Mouse (Mus musculus) limb, embryonic 13.5 days (tissue): ENCODE measurements at regions not wholly inside any gene's neighbourhood (a gene's known extent, or its start where the extent isn't known, plus 50 kb on each side); places are given as distances from the start of the nearest gene placed in this dataset.
A peak's percentile ranks its signal among the peaks of the same experiment; 100 is the strongest.

Source experiments
- ATAC-seq: fragments of 200-750 bp; cut with Nextera tagmentation; 2 replicates; pipeline ENCODE4 v1.8.0; 2017; ENCODE audit warnings: low read depth, moderate number of reproducible peaks, moderate TSS enrichment; ENCODE audit not compliant: low FRiP score
- H3K27ac ChIP-seq: fragments of 300-500 bp; sonication (generic); 2 replicates; pipeline ENCODE4 v1.5.1; 2015; ENCODE audit warnings: inconsistent platforms, mild to moderate bottlenecking, moderate library complexity
- H3K27me3 ChIP-seq: fragments of 300-500 bp; sonication (generic); 2 replicates; pipeline ENCODE4 v1.6.1; 2015; ENCODE audit warnings: mild to moderate bottlenecking, inconsistent platforms
- H3K36me3 ChIP-seq: fragments of 300-500 bp; sonication (generic); 2 replicates; pipeline ENCODE4 v1.6.1; 2015; ENCODE audit warnings: inconsistent platforms, mild to moderate bottlenecking, moderate library complexity
- H3K4me1 ChIP-seq: fragments of 300-500 bp; sonication (generic); 2 replicates; pipeline ENCODE4 v1.6.1; 2015; ENCODE audit warnings: inconsistent platforms
- H3K4me2 ChIP-seq: fragments of 300-500 bp; sonication (generic); replicated peaks from 2 replicates; pipeline ENCODE4 v1.6.1; 2015; ENCODE audit warnings: inconsistent platforms, mild to moderate bottlenecking, moderate library complexity
- H3K4me3 ChIP-seq: fragments of 300-500 bp; sonication (generic); 2 replicates; pipeline ENCODE4 v1.5.1; 2015; ENCODE audit warnings: moderate library complexity, mild to moderate bottlenecking, inconsistent platforms
- H3K9ac ChIP-seq: fragments of 300-500 bp; sonication (generic); 2 replicates; pipeline ENCODE4 v1.6.1; 2015; ENCODE audit warnings: mild to moderate bottlenecking, inconsistent platforms
- H3K9me3 ChIP-seq: fragments of 300-500 bp; sonication (generic); 2 replicates; pipeline ENCODE4 v1.6.1; 2016; ENCODE audit warnings: inconsistent platforms
- WGBS: fragments of 180-500 bp; shearing (Covaris S2); methylation state at CpG from one replicate; pipeline ENCODE4 v1.1.7; 2015; 5-methylcytosine and 5-hydroxymethylcytosine counted together

DNA sequence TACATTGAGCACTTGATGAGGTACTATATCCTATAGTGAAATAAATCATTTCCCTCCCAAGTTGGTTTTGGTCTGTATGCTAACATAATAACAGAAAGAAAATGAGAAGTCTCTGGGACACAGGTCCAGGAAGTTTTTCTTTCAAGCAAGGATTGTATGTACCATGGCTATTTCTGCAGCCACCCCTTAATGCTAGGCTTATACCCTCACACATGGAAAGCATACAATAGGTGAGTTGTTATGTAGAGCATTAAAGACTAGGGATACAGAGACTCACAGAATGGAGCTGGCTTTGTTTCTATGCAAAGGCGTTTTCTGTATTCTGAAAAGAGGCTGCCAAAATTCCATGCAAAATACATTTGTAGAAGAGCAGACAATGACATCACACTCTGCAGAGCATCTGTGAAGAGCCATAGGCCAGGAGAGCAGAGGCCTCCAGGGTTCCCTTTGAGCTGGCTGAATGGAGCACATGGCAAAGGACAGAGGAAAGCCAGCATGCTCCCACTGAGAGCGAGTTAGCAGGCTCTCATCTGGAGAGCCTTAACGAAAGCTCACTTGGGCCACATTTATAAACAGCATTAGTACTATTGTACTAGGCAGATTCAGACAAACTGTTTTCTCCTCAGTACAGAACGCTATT, 262.0 kb upstream of the Sgcd start:
- no peak for ATAC-seq
- Histone ChIP-seq H3K9ac (no peak overlapping the region), H3K9me3 (no peaks in the 10 kb centered on the region; the same call in 1 of the 2 replicates), H3K4me1 (no peaks in the 10 kb centered on the region), H3K36me3 (no peaks in the 10 kb centered on the region), H3K27me3 (no peaks in the 10 kb centered on the region), H3K4me2 (no peak overlapping the region), H3K4me3 (no peak overlapping the region), H3K27ac (no peak overlapping the region)
- 60% methylated on average over 4 of the region's 4 CpGs for WGBS

DNA sequence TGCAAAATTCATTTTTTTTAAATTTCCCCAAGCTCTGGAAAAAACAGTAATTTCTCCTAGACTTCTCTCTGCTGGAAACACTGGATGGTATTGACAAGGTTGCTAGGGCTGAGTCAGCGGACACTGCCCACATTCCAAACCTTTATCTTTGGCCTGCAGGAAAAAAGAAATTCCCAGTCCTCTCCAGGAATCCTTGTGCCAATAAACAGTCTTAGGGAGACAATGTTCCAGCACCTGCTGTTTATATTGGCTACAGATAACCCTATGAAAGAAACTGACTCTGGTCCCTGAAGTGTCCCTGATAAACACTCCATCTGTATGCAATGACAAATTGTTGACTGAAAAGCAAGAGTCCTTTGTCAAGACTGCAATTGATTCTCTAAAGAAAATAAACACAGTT, 260.5 kb upstream of the Sgcd start:
- no peak for ATAC-seq
- WGBS = 63% methylated on average over 1 of the region's 1 CpGs
- Histone ChIP-seq H3K4me1 (no peaks in the 10 kb centered on the region), H3K27me3 (no peaks in the 10 kb centered on the region), H3K4me2 (no peak overlapping the region), H3K4me3 (no peak overlapping the region), H3K36me3 (no peaks in the 10 kb centered on the region), H3K27ac (no peak overlapping the region), H3K9me3 (no peaks in the 10 kb centered on the region; the same call in 1 of the 2 replicates), H3K9ac (no peak overlapping the region)

DNA sequence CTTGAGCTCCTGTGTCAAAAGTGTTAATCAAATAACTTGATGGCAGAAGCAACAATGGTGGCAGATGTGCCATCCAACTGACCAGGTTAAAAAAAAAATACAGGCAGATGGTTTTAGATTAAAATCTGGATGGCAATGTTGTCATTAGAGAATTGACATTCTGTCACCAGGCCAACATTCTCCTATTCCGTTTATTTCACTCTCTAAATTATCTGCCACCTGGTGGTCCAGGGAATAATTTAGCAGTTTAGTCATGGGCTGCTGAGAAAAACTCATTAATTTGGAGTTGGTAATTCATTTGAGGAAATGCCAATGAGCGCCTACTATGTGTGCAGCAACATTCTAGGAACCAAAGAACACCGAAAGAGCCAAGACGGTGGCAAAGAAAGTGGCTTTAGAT, 232.4 kb upstream of the Sgcd start:
- Histone ChIP-seq H3K27ac (no peak overlapping the region), H3K4me2 (no peak overlapping the region), H3K27me3 (no peaks in the 10 kb centered on the region), H3K9ac (no peak overlapping the region), H3K4me1 (peaks cover 12% of the 10 kb centered on the region), H3K9me3 (no peaks in the 10 kb centered on the region), H3K4me3 (no peak overlapping the region), H3K36me3 (no peaks in the 10 kb centered on the region)
- WGBS = 73% methylated on average over 4 of the region's 4 CpGs
- ATAC-seq = no peak

DNA sequence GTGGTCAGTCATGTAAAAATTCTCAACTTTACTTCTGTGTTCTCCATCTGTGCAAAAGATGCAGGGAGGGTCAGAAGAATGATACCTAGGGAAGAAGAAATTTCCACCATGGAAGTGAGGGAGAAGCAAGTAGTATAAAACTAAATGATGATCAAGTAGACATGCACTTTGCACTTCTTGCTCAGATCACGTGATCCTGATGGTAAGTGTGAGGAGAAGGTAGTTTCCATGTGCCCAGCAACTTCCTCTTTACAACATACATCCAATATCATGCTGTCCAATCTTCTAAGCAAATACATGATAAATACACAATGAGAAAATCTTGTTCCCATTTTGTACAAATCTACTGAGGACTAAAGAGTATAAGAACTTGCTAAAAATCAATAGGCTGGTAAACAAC, 230.4 kb upstream of the Sgcd start:
- Histone ChIP-seq H3K9ac (no peak overlapping the region), H3K4me1 (peaks cover 13% of the 10 kb centered on the region), H3K9me3 (no peaks in the 10 kb centered on the region), H3K27me3 (no peaks in the 10 kb centered on the region), H3K36me3 (no peaks in the 10 kb centered on the region), H3K27ac (no peak overlapping the region), H3K4me2 (no peak overlapping the region), H3K4me3 (no peak overlapping the region)
- no peak for ATAC-seq
- 77% methylated on average over 1 of the region's 1 CpGs for WGBS

DNA sequence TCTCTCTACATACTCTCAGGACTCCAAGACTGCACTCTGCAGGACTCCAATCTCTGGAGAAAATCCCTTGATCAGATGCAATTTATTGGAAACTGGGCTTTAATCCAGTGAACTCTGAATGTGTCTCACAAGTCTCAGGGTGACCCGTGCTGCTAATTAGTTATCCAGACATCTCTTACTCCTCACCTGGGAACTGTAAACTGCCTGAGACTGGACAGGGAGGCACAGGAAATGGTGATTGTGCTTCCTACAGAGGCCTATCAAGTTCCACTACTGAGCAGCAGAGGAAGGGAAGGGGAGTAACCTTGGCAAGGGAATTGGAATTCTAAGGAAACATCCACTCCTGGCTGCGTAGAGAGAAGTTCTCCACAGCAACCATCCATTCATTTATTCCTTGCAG, 228.0 kb upstream of the Sgcd start:
- H3K9ac ChIP-seq = no peak overlapping the region
- 36% methylated on average over 2 of the region's 2 CpGs for WGBS
- no peaks in the 10 kb centered on the region for H3K9me3 ChIP-seq
- H3K4me2 ChIP-seq = no peak overlapping the region
- no peaks in the 10 kb centered on the region for H3K36me3 ChIP-seq
- no peak overlapping the region for H3K4me3 ChIP-seq
- H3K4me1 ChIP-seq = peaks cover 13% of the 10 kb centered on the region
- no peaks in the 10 kb centered on the region for H3K27me3 ChIP-seq
- ATAC-seq = peak; percentile 89
- no peak overlapping the region; the same call in 1 of the 2 replicates for H3K27ac ChIP-seq

DNA sequence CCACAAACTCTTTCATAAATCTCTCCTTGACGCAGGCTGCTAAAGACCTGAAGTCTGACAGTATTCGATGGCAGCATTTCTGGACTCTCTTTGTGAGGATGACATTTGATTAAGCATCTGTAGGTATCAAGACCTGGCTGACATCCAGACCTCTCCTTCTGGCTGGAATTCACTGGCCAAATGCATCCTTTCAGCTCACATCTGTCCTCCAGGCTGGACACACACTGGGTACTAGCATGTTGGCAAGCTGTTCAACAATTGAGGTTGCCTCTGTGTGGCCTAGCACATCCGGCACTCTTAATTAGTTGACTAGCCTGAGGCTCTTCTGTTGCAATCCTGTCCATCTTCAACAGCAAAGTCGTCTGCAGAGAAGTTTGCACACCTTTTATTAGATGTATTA, 197.8 kb upstream of the Sgcd start:
- no peaks in the 10 kb centered on the region for H3K36me3 ChIP-seq
- no peak for ATAC-seq
- H3K4me2 ChIP-seq = no peak overlapping the region
- H3K27me3 ChIP-seq = no peaks in the 10 kb centered on the region
- no peak overlapping the region for H3K27ac ChIP-seq
- H3K9ac ChIP-seq = no peak overlapping the region
- no peak overlapping the region for H3K4me3 ChIP-seq
- no peaks in the 10 kb centered on the region for H3K9me3 ChIP-seq
- H3K4me1 ChIP-seq = no peaks in the 10 kb centered on the region
- WGBS = 66% methylated on average over 4 of the region's 4 CpGs

DNA sequence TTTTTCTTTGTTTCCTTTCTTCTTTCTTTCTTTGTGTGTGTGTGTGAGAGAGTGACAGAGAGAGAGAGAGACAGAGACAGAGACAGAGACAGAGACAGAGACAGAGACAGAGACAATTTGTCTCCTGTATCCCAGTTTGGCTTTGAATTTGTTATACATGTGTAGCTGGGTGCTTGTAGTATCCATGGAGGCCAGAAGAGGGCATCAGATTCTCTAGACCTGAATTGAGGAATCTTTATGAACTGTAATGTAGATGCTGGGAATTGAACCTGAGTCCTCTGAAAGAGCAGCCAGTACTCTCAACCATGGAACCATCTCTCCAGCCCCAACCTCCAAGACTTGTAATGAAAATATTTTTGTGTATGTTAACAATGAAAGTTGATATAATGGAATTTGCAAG, 190.2 kb upstream of the Sgcd start:
- no peak overlapping the region for H3K9ac ChIP-seq
- no peaks in the 10 kb centered on the region for H3K4me1 ChIP-seq
- no peaks in the 10 kb centered on the region for H3K36me3 ChIP-seq
- H3K27me3 ChIP-seq = no peaks in the 10 kb centered on the region
- ATAC-seq = no peak
- H3K27ac ChIP-seq = no peak overlapping the region
- no peak overlapping the region for H3K4me3 ChIP-seq
- H3K4me2 ChIP-seq = no peak overlapping the region
- no peaks in the 10 kb centered on the region for H3K9me3 ChIP-seq

DNA sequence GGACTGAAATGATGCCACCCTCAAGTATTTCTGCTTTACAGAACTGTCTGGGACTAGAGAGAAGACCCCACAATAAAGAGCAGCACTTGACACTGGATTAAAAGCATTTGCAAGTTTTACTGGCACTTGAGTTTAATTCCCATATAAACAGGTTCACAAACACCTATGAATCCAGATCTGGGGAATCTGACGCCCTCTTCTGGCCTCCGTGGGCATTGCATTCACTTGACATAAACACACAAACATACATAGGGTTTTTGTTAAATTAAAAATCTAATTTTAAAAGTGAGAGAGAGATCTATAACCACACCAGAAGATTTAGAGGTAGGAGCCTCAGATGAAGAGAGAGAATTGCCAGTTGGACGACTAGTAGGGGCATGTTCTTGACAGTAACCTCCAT, 189.4 kb upstream of the Sgcd start:
- Histone ChIP-seq H3K27me3 (no peaks in the 10 kb centered on the region), H3K4me1 (no peaks in the 10 kb centered on the region), H3K9me3 (no peaks in the 10 kb centered on the region), H3K9ac (no peak overlapping the region), H3K27ac (no peak overlapping the region), H3K4me3 (no peak overlapping the region), H3K4me2 (no peak overlapping the region), H3K36me3 (no peaks in the 10 kb centered on the region)
- 37% methylated on average over 3 of the region's 3 CpGs for WGBS
- no peak for ATAC-seq

DNA sequence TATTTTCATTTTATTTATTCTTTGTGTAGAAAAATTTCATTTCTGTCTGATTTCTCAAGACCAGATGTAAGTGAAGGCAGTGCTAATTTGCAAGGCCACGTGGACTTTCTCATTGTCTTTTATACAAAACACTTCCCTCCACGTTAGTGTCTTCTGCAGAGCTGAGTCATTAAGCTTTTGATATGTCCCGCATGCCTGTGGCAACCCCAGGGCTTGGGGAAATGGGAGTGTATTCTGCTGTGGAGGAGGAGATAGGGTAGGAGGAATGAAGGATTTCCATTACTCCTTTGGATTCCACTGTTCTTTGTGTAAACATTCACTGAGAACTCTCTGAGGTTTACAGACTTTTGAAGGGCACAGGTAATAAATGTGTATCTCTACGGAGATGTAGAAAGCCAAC, 187.7 kb upstream of the Sgcd start:
- ATAC-seq = no peak
- no peaks in the 10 kb centered on the region for H3K4me1 ChIP-seq
- H3K27me3 ChIP-seq = no peaks in the 10 kb centered on the region
- 72% methylated on average over 4 of the region's 4 CpGs for WGBS
- H3K9me3 ChIP-seq = no peaks in the 10 kb centered on the region
- H3K36me3 ChIP-seq = no peaks in the 10 kb centered on the region
- no peak overlapping the region for H3K4me3 ChIP-seq
- no peak overlapping the region for H3K9ac ChIP-seq
- no peak overlapping the region for H3K4me2 ChIP-seq
- H3K27ac ChIP-seq = no peak overlapping the region

DNA sequence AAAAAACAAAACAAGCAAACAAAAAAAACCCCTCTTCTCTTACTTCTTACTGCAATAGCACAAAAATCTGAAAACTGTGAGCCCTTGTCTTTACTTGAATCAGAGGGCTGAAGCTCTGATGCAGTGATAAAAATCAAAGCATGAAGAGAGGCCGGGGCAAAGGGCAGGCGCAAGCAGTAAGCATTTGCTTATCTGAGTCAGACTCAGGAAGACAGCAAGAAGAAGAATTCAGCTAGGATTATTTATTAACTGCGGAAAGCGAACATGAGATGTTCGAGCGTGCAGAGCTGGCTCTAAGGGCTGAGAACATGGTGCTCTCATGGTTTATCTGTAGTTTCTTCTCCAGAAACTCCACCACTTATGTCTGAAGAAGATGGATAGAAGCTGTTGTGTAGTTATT, 163.4 kb upstream of the Sgcd start:
- H3K36me3 ChIP-seq = no peaks in the 10 kb centered on the region
- no peaks in the 10 kb centered on the region for H3K27me3 ChIP-seq
- no peak overlapping the region for H3K27ac ChIP-seq
- no peak overlapping the region for H3K9ac ChIP-seq
- ATAC-seq = no peak
- H3K9me3 ChIP-seq = no peaks in the 10 kb centered on the region
- no peak overlapping the region for H3K4me2 ChIP-seq
- H3K4me3 ChIP-seq = no peak overlapping the region
- 78% methylated on average over 6 of the region's 6 CpGs for WGBS
- no peaks in the 10 kb centered on the region for H3K4me1 ChIP-seq

DNA sequence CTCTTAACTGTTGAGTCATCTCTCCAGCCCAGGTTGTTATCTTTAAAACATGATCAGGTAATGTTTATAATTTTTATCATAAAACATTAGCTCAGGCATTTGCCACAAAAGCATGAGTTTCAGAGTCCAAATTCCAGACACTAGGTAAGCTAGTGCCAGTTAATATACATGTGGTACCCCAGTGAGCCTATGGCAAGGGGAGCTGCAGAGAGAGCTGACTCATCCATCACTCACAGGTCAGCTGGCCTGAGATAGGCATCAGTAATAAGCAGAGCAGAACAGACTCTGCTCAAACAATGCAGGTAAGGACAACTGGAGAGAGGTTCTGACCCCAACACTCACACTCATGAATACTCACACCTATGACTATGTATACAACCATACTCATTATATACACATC, 144.6 kb upstream of the Sgcd start:
- Histone ChIP-seq H3K27me3 (no peaks in the 10 kb centered on the region), H3K9ac (no peak overlapping the region), H3K4me3 (no peak overlapping the region), H3K27ac (no peak overlapping the region), H3K4me2 (no peak overlapping the region), H3K36me3 (no peaks in the 10 kb centered on the region), H3K4me1 (no peaks in the 10 kb centered on the region), H3K9me3 (no peaks in the 10 kb centered on the region)
- ATAC-seq = no peak

DNA sequence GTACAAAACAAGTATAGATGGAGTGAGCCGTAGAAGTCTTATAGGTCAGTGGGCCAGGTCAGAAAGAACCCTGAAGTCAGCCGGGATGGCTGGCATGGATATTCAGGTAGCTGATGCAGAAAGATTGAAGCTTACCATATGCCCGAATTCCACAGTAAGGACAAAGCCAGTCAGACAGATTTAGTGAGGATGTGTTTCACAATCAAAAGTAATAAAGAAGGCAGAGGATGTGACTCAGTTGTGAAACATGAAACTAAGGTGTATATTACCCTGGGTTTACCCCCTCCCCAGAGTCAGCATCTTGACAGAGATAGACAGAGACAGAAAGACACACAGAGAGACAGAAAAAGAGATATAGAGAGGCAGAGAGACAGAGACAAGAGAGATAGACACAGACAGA, 109.3 kb upstream of the Sgcd start:
- Histone ChIP-seq H3K27me3 (no peaks in the 10 kb centered on the region), H3K36me3 (no peaks in the 10 kb centered on the region), H3K9me3 (no peaks in the 10 kb centered on the region), H3K4me2 (no peak overlapping the region), H3K4me3 (no peak overlapping the region), H3K27ac (no peak overlapping the region), H3K9ac (no peak overlapping the region), H3K4me1 (no peaks in the 10 kb centered on the region)
- WGBS = 84% methylated on average over 3 of the region's 3 CpGs
- no peak for ATAC-seq

DNA sequence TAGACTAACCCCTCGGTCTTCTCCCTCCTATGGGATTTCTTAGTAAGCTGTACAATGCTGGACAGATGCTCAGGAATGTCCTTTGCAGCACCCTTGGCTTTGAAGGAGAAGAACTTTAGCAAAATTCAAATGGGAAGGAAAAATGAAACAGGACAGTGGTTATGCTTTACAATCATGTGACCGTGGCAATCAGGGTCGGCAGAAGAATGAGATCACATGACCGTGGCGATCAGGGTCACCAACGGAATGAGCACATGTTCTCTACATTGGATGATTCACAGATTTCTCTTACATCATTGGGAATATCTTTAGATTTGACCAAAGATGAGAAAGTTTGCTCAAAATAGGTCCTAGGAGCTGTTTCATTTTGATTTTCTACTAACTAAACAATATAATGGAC, 108.7 kb upstream of the Sgcd start:
- 92% methylated on average over 6 of the region's 6 CpGs for WGBS
- Histone ChIP-seq H3K9me3 (no peaks in the 10 kb centered on the region), H3K4me1 (no peaks in the 10 kb centered on the region), H3K36me3 (no peaks in the 10 kb centered on the region), H3K27ac (no peak overlapping the region), H3K4me2 (no peak overlapping the region), H3K4me3 (no peak overlapping the region), H3K9ac (no peak overlapping the region), H3K27me3 (no peaks in the 10 kb centered on the region)
- ATAC-seq = no peak
